Mouse (Mus musculus) intestine, postnatal 0 days (tissue): Measurements from ENCODE around the gene Map4k1. TPM values are rescaled to one million over a fixed set of nuclear protein-coding genes. Genes with fewer than 3 reads are reported as not detected.

Experiments used
- ATAC-seq: fragments of 200-750 bp; cut with Nextera tagmentation; 2 replicates; pipeline ENCODE4 v1.8.0; 2017; ENCODE audit warnings: mild to moderate bottlenecking, moderate TSS enrichment, moderate library complexity
- H3K27ac ChIP-seq: fragments of 300-500 bp; sonication (generic); 2 replicates; pipeline ENCODE4 v1.5.1; 2014; ENCODE audit warnings: mild to moderate bottlenecking, low read depth, low read length, moderate library complexity
- H3K27me3 ChIP-seq: fragments of 300-500 bp; sonication (generic); replicated peaks from 2 replicates; pipeline ENCODE4 v1.6.1; 2014; ENCODE audit warnings: low read length, mixed read lengths; ENCODE audit not compliant: control insufficient read depth, insufficient read depth
- H3K36me3 ChIP-seq: fragments of 300-500 bp; sonication (generic); 2 replicates; pipeline ENCODE4 v1.6.1; 2014; ENCODE audit warnings: mild to moderate bottlenecking, moderate library complexity; ENCODE audit not compliant: control insufficient read depth, insufficient read depth
- H3K4me1 ChIP-seq: fragments of 300-500 bp; sonication (generic); replicated peaks from 2 replicates; pipeline ENCODE4 v1.6.1; 2014; ENCODE audit warnings: antibody characterized with exemption, low read length, mixed read lengths; ENCODE audit not compliant: control insufficient read depth, insufficient read depth
- H3K4me2 ChIP-seq: fragments of 300-500 bp; sonication (generic); replicated peaks from 2 replicates; pipeline ENCODE4 v1.6.1; 2014; ENCODE audit warnings: low read depth, mild to moderate bottlenecking, moderate library complexity
- H3K4me3 ChIP-seq: fragments of 300-500 bp; sonication (generic); 2 replicates; pipeline ENCODE4 v1.5.1; 2014; ENCODE audit warnings: low read depth, low read length
- H3K9ac ChIP-seq: fragments of 300-500 bp; sonication (generic); 2 replicates; pipeline ENCODE4 v1.6.1; 2014; ENCODE audit warnings: mild to moderate bottlenecking, low read depth, low read length
- H3K9me3 ChIP-seq: fragments of 300-500 bp; sonication (generic); 2 replicates; pipeline ENCODE4 v1.6.1; 2016; ENCODE audit warnings: mixed run types; ENCODE audit not compliant: control insufficient read depth
- CTCF ChIP-seq: sonication (generic); IDR thresholded peaks from 2 replicates; pipeline ENCODE4 v1.5.1; 2016; ENCODE audit warnings: low read depth, mild to moderate bottlenecking, control low read depth, antibody characterized with exemption, moderate library complexity
- WGBS: fragments of 180-500 bp; shearing (Covaris S2); extraction: QIAGEN DNeasy Blood & Tissue Kit; methylation state at CpG from one replicate; pipeline ENCODE4 v1.1.7; 2014; 5-methylcytosine and 5-hydroxymethylcytosine counted together
- polyA plus RNA-seq: library from polyadenylated mRNA; unstranded; fragments of >200 nt; fragmentation: Nextera tagmentation; extraction: Ambion mirVana; gene quantifications from 2 replicates; pipeline ENCODE4 v1.2.1, GENCODE M21; 2015

Gene Map4k1
- polyA plus RNA-seq, 1 experiment from 2014 or later = 1.6 TPM

GRCm38 (mm10) chr7:28977556-28977955 is 4.3 kb upstream of the Map4k1 start:
- no peak for ATAC-seq
- WGBS = 66% methylated on average over 9 of the region's 9 CpGs
- Histone ChIP-seq H3K27ac (no peak overlapping the region; the same call in 1 of the 2 replicates), H3K4me2 (no peak overlapping the region), H3K9ac (no peak overlapping the region), H3K4me3 (no peak overlapping the region), H3K36me3 (peaks cover 53% of the 10 kb centered on the region), H3K4me1 (peaks cover 2% of the 10 kb centered on the region; the same call in 1 of the 2 replicates), H3K9me3 (no peaks in the 10 kb centered on the region), H3K27me3 (no peaks in the 10 kb centered on the region)
- no peak for TF ChIP-seq CTCF

- peak overlapping the region; percentile 71 for H3K4me3 ChIP-seq
- H3K36me3 ChIP-seq = peaks cover 21% of the 10 kb centered on the region
- H3K4me2 ChIP-seq = peak overlapping the region; percentile 85
- H3K27ac ChIP-seq = peak overlapping the region; percentile 72; the same call in 1 of the 2 replicates
- no peaks in the 10 kb centered on the region for H3K27me3 ChIP-seq
- no peaks in the 10 kb centered on the region for H3K9me3 ChIP-seq
- H3K9ac ChIP-seq = peak overlapping the region; percentile 57; the same call in 1 of the 2 replicates
- no peak for TF ChIP-seq CTCF
- peak; percentile 29 for ATAC-seq
- 13% methylated on average over 19 of the region's 19 CpGs for WGBS
- H3K4me1 ChIP-seq = peaks cover 5% of the 10 kb centered on the region; the same call in 1 of the 2 replicates
These were observed 594 bp downstream of the Map4k1 start for GRCm38 (mm10) chr7:28982274-28983013.

- H3K4me1 ChIP-seq = peaks cover 5% of the 10 kb centered on the region; the same call in 1 of the 2 replicates
- no peaks in the 10 kb centered on the region for H3K27me3 ChIP-seq
- H3K4me2 ChIP-seq = peak overlapping the region; percentile 85; the same call in 1 of the 2 replicates
- H3K27ac ChIP-seq = no peak overlapping the region
- peak overlapping the region; percentile 57; the same call in 1 of the 2 replicates for H3K9ac ChIP-seq
- H3K36me3 ChIP-seq = peaks cover 14% of the 10 kb centered on the region
- no peak for TF ChIP-seq CTCF
- ATAC-seq = no peak
- no peaks in the 10 kb centered on the region for H3K9me3 ChIP-seq
- 70% methylated on average over 11 of the region's 11 CpGs for WGBS
- no peak overlapping the region for H3K4me3 ChIP-seq
These were observed 1.3 kb downstream of the Map4k1 start for GRCm38 (mm10) chr7:28983141-28983564.

GRCm38 (mm10) chr7:28983849-28984248 is 2.0 kb downstream of the Map4k1 start:
- no peak for TF ChIP-seq CTCF
- no peak overlapping the region for H3K27ac ChIP-seq
- ATAC-seq = no peak
- H3K9me3 ChIP-seq = no peaks in the 10 kb centered on the region
- peaks cover 7% of the 10 kb centered on the region for H3K36me3 ChIP-seq
- WGBS = 77% methylated on average over 4 of the region's 4 CpGs
- H3K4me1 ChIP-seq = peaks cover 5% of the 10 kb centered on the region; the same call in 1 of the 2 replicates
- H3K4me2 ChIP-seq = no peak overlapping the region
- no peaks in the 10 kb centered on the region for H3K27me3 ChIP-seq
- H3K9ac ChIP-seq = no peak overlapping the region
- H3K4me3 ChIP-seq = no peak overlapping the region

- peaks cover 5% of the 10 kb centered on the region; the same call in 1 of the 2 replicates for H3K4me1 ChIP-seq
- no peak overlapping the region for H3K4me3 ChIP-seq
- H3K4me2 ChIP-seq = no peak overlapping the region
- 100% methylated on average over 1 of the region's 1 CpGs for WGBS
- no peak for TF ChIP-seq CTCF
- no peak overlapping the region for H3K27ac ChIP-seq
- no peaks in the 10 kb centered on the region for H3K27me3 ChIP-seq
- H3K9me3 ChIP-seq = no peaks in the 10 kb centered on the region
- H3K36me3 ChIP-seq = peaks cover 1% of the 10 kb centered on the region; the same call in 1 of the 2 replicates
- ATAC-seq = no peak
- H3K9ac ChIP-seq = no peak overlapping the region
These were observed 2.6 kb downstream of the Map4k1 start for GRCm38 (mm10) chr7:28984452-28984851.

GRCm38 (mm10) chr7:28985207-28985606 is 3.4 kb downstream of the Map4k1 start:
- WGBS = 85% methylated on average over 7 of the region's 7 CpGs
- no peaks in the 10 kb centered on the region for H3K9me3 ChIP-seq
- peaks cover 5% of the 10 kb centered on the region; the same call in 1 of the 2 replicates for H3K4me1 ChIP-seq
- H3K27me3 ChIP-seq = no peaks in the 10 kb centered on the region
- H3K27ac ChIP-seq = no peak overlapping the region
- H3K4me3 ChIP-seq = no peak overlapping the region
- ATAC-seq = no peak
- no peaks in the 10 kb centered on the region for H3K36me3 ChIP-seq
- no peak overlapping the region for H3K4me2 ChIP-seq
- no peak for TF ChIP-seq CTCF
- H3K9ac ChIP-seq = no peak overlapping the region
